Mouse (Mus musculus) cerebellum, adult 2 months (tissue): ENCODE results near the gene Fam186a. TPM values are rescaled to one million over a fixed set of nuclear protein-coding genes. Genes with fewer than 3 reads are reported as not detected.
"Not testable (repeated sequence)": the region's sequence is repeated elsewhere in the genome, so short reads cannot be mapped to it uniquely, and the experiment has no call there.

ENCODE experiments used
- DNase-seq, 2 experiments: peaks; one replicate each; pipeline ENCODE4 v3.0.0; 2021
- H3K27ac ChIP-seq: fragments of 200-500 bp; 2 replicates; pipeline ENCODE4 v1.5.1; 2012; ENCODE audit warnings: low read length, control low read depth, inconsistent platforms; ENCODE audit not compliant: insufficient read depth
- H3K27me3 ChIP-seq: fragments of 200-500 bp; 2 replicates; pipeline ENCODE4 v1.6.1; 2012; ENCODE audit warnings: inconsistent platforms, mild to moderate bottlenecking, low read length, moderate library complexity; ENCODE audit not compliant: control insufficient read depth, insufficient read depth
- H3K4me1 ChIP-seq: fragments of 200-500 bp; 2 replicates; pipeline ENCODE4 v1.6.1; 2011; ENCODE audit warnings: low read length; ENCODE audit not compliant: control insufficient read depth, insufficient read depth
- H3K4me3 ChIP-seq: fragments of 200-500 bp; replicated peaks from 2 replicates; pipeline ENCODE3; 2011; ENCODE audit warnings: mild to moderate bottlenecking, low read depth, low read length, control low read depth; ENCODE audit not compliant: insufficient read depth
- CTCF ChIP-seq: fragments of 200-500 bp; IDR thresholded peaks from 2 replicates; pipeline ENCODE4 v1.5.1; 2011; ENCODE audit warnings: low read depth, mild to moderate bottlenecking, control low read depth, low read length, moderate library complexity, borderline replicate concordance; ENCODE audit not compliant: insufficient read depth
- POLR2A ChIP-seq: fragments of 200-500 bp; IDR thresholded peaks from 2 replicates; pipeline ENCODE4 v1.6.1; 2011; ENCODE audit warnings: low read length, control low read depth, borderline replicate concordance; ENCODE audit not compliant: insufficient read depth
- WGBS: fragments of 180-500 bp; shearing (Covaris S2); methylation state at CpG from one replicate; pipeline ENCODE4 v1.1.7; 2018; 5-methylcytosine and 5-hydroxymethylcytosine counted together
- polyA plus RNA-seq: library from polyadenylated mRNA; depleted of rRNA; stranded (reverse); fragments of >200 nt; gene quantifications from 2 replicates; pipeline ENCODE4 v1.2.3, GENCODE M21; 2012

The Fam186a gene
- polyA plus RNA-seq, 1 experiment: 0.05 TPM

GRCm38 (mm10) chr15:99911785-99912184, 55.1 kb downstream of the Fam186a start:
- Histone ChIP-seq H3K27me3 (no peaks in the 10 kb centered on the region), H3K4me1 (no peaks in the 10 kb centered on the region), H3K27ac (no peak overlapping the region), H3K4me3 (no peak overlapping the region)
- no peak for DNase-seq
- WGBS: 95% methylated on average over 4 of the region's 4 CpGs
- no peak for TF ChIP-seq POLR2A
- TF ChIP-seq CTCF: no peak

- 35% methylated on average over 14 of the region's 14 CpGs for WGBS
- not testable (repeated sequence) for H3K4me3 ChIP-seq
- DNase-seq: peak; percentile 29 to 42
Observed at GRCm38 (mm10) chr15:99909339-99909996, 57.4 kb downstream of the Fam186a start.

DNA sequence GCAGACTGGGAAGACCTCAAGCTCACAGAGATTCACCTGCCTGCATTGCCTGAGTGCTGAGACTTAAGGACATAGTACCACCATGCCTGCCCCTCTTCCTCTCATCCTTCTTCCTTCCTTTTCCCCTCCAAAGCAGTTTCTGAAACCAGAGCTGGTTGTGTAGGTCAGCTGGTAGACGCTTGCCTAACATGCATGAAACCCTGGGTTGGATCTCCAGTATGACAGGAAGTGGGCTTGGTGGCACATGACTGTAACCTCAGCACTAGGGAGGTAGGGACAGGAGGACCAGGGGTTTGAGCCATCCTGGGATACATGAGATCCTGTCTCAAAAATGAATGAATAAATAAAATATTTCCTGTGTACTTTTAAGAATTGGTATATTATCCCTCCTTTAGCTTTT, 59.3 kb downstream of the Fam186a start:
- TF ChIP-seq POLR2A (no peak), CTCF (no peak)
- no peak overlapping the region for H3K4me3 ChIP-seq
- no peak for DNase-seq
- WGBS: 74% methylated on average over 1 of the region's 1 CpGs
- H3K27ac ChIP-seq: no peak overlapping the region
- no peaks in the 10 kb centered on the region for H3K4me1 ChIP-seq
- H3K27me3 ChIP-seq: no peaks in the 10 kb centered on the region

More at GRCm38 (mm10) chr15:99909339-99909996, 57.4 kb downstream of the Fam186a start:
- not testable (repeated sequence) for H3K27ac ChIP-seq, H3K27me3 ChIP-seq, H3K4me1 ChIP-seq
- peak; percentile 51; the same call in 1 of the 2 replicates for TF ChIP-seq CTCF

- no peak for TF ChIP-seq POLR2A
- TF ChIP-seq CTCF: no peak
- no peak for DNase-seq
Observed at GRCm38 (mm10) chr15:99907041-99907440, 59.8 kb downstream of the Fam186a start.

GRCm38 (mm10) chr15:99904841-99905240, 62.0 kb downstream of the Fam186a start:
- H3K4me1 ChIP-seq: no peaks in the 10 kb centered on the region
- 69% methylated on average over 9 of the region's 9 CpGs for WGBS
- DNase-seq: no peak
- TF ChIP-seq POLR2A (no peak), CTCF (no peak)
- no peak overlapping the region for H3K4me3 ChIP-seq
- no peaks in the 10 kb centered on the region for H3K27me3 ChIP-seq
- no peak overlapping the region for H3K27ac ChIP-seq

More at GRCm38 (mm10) chr15:99907041-99907440, 59.8 kb downstream of the Fam186a start:
- 81% methylated on average over 4 of the region's 4 CpGs for WGBS
- Histone ChIP-seq H3K4me1 (no peaks in the 10 kb centered on the region), H3K4me3 (no peak overlapping the region), H3K27me3 (no peaks in the 10 kb centered on the region), H3K27ac (no peak overlapping the region)

GRCm38 (mm10) chr15:99904333-99904732, 62.5 kb downstream of the Fam186a start:
- H3K27ac ChIP-seq: no peak overlapping the region
- peak; percentile 38 to 49 for DNase-seq
- no peaks in the 10 kb centered on the region for H3K4me1 ChIP-seq
- H3K4me3 ChIP-seq: no peak overlapping the region
- TF ChIP-seq POLR2A (no peak), CTCF (peak; percentile 78)
- H3K27me3 ChIP-seq: no peaks in the 10 kb centered on the region
- WGBS: 0% methylated on average over 4 of the region's 4 CpGs

DNA sequence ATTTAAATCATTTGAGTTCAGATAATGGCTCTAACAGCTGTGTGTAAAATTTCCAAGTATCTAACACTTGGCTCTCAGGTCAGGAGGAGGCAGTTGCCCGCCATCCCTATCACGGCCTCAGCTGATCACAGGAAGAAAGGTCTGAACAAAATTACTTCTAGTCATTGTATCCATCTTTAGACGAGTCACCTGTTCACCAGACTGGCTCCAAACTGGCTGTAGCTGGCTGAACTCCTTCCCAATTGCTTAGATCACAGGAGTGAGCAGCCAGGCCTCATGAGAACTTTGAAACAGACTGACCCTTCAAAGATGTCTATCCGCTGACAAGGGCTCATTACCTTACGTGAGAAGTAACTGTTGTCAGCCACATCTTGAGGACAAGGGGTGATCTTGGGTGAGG, 63.6 kb downstream of the Fam186a start:
- no peaks in the 10 kb centered on the region for H3K27me3 ChIP-seq
- TF ChIP-seq POLR2A (no peak), CTCF (no peak)
- 87% methylated on average over 5 of the region's 5 CpGs for WGBS

GRCm38 (mm10) chr15:99902786-99903185, 64.1 kb downstream of the Fam186a start:
- 74% methylated on average over 5 of the region's 5 CpGs for WGBS
- no peak for DNase-seq
- Histone ChIP-seq H3K4me3 (no peak overlapping the region), H3K27me3 (no peaks in the 10 kb centered on the region), H3K27ac (no peak overlapping the region), H3K4me1 (no peaks in the 10 kb centered on the region)
- no peak for TF ChIP-seq POLR2A
- no peak for TF ChIP-seq CTCF

More for the DNA sequence above, 63.6 kb downstream of the Fam186a start:
- Histone ChIP-seq H3K27ac (no peak overlapping the region), H3K4me3 (no peak overlapping the region), H3K4me1 (no peaks in the 10 kb centered on the region)
- no peak for DNase-seq
